Mouse (Mus musculus) cerebellum, adult 2 months (tissue): ENCODE results near the gene Mmp20. TPM values are rescaled to one million over a fixed set of nuclear protein-coding genes. Genes with fewer than 3 reads are reported as not detected.

Source experiments
- DNase-seq, 2 experiments: peaks; one replicate each; pipeline ENCODE4 v3.0.0; 2021
- H3K27ac ChIP-seq: fragments of 200-500 bp; 2 replicates; pipeline ENCODE4 v1.5.1; 2012; ENCODE audit warnings: low read length, control low read depth, inconsistent platforms; ENCODE audit not compliant: insufficient read depth
- H3K27me3 ChIP-seq: fragments of 200-500 bp; 2 replicates; pipeline ENCODE4 v1.6.1; 2012; ENCODE audit warnings: inconsistent platforms, mild to moderate bottlenecking, low read length, moderate library complexity; ENCODE audit not compliant: control insufficient read depth, insufficient read depth
- H3K4me1 ChIP-seq: fragments of 200-500 bp; 2 replicates; pipeline ENCODE4 v1.6.1; 2011; ENCODE audit warnings: low read length; ENCODE audit not compliant: control insufficient read depth, insufficient read depth
- H3K4me3 ChIP-seq: fragments of 200-500 bp; replicated peaks from 2 replicates; pipeline ENCODE3; 2011; ENCODE audit warnings: mild to moderate bottlenecking, low read depth, low read length, control low read depth; ENCODE audit not compliant: insufficient read depth
- CTCF ChIP-seq: fragments of 200-500 bp; IDR thresholded peaks from 2 replicates; pipeline ENCODE4 v1.5.1; 2011; ENCODE audit warnings: low read depth, mild to moderate bottlenecking, control low read depth, low read length, moderate library complexity, borderline replicate concordance; ENCODE audit not compliant: insufficient read depth
- POLR2A ChIP-seq: fragments of 200-500 bp; IDR thresholded peaks from 2 replicates; pipeline ENCODE4 v1.6.1; 2011; ENCODE audit warnings: low read length, control low read depth, borderline replicate concordance; ENCODE audit not compliant: insufficient read depth
- WGBS: fragments of 180-500 bp; shearing (Covaris S2); methylation state at CpG from one replicate; pipeline ENCODE4 v1.1.7; 2018; 5-methylcytosine and 5-hydroxymethylcytosine counted together
- polyA plus RNA-seq: library from polyadenylated mRNA; depleted of rRNA; stranded (reverse); fragments of >200 nt; gene quantifications from 2 replicates; pipeline ENCODE4 v1.2.3, GENCODE M21; 2012

The Mmp20 gene
- polyA plus RNA-seq, 1 experiment = 0.08 TPM

DNA sequence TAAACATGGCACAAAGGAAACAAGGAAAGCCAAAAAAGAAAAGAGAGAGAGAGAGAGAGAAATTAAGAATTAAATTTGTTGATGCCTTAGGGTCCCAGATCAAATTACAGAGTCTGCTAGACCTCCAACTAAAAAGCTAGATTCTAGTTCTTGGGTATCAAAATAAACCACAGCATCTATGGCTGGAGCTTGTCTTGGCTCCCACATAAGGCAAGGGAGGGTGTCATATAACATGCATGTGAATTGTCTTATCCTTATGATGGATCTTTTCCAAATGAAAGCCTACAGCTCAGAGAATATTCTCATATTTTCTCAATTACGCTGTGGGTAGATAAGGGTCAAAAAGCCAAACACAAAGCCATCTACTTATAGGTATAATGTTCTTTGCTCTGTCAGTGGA lies 41.6 kb downstream of the Mmp20 start:
- Histone ChIP-seq H3K4me3 (no peak overlapping the region), H3K4me1 (no peaks in the 10 kb centered on the region), H3K27ac (no peak overlapping the region), H3K27me3 (no peaks in the 10 kb centered on the region)
- 96% methylated on average over 1 of the region's 1 CpGs for WGBS
- TF ChIP-seq CTCF = no peak
- TF ChIP-seq POLR2A = no peak
- no peak for DNase-seq

DNA sequence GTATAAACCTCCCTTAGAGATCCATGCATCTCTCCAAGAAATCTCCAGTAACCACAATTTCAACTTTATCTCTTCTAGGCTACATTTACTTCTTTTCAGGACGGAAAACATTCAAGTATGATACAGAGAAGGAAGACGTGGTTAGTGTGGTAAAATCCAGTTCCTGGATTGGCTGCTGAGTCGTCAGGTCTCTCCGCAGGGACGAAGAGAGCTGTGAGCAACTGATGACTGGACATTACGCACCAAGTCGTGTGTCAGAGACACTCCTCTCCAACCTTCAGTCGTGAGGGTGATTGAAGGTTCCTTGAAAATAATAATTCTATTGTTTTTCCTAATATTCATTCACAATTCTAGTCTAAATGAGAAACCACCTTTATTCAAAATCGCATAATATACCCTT lies 45.0 kb downstream of the Mmp20 start:
- WGBS = 81% methylated on average over 9 of the region's 9 CpGs
- no peaks in the 10 kb centered on the region for H3K27me3 ChIP-seq

DNA sequence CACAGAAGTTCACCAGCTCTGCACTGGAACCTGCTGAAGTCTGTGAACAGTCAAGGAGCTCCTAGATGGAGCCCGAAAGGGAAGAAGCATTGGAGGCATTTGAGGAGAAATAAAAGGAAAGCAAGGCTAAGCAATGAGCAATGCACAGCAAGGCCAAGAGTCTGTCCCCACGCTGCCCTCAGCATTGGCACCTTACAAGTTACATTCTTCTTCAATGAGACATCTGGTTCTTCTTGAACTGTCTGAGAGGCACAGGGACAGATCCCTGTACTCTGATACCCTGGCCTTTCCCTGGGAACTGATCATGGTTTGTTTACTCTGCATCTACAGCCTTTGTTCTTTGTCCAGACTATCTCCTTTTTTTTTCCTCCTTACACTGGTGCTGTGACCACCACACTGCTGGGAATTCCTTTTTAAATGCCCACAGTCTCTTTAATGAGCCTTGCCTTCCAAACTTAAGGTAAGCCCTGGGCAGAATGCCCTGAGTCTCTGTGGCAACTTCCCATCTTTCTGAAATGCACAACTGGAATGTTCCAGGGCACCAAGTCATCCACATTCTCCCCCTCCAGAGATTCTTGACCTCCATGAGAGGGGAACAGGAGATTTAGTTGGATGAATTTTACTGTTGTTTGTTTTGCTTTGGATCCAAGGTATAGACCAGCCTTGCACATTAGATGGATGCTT lies 50.3 kb downstream of the Mmp20 start:
- WGBS = 89% methylated on average over 2 of the region's 2 CpGs
- H3K4me1 ChIP-seq = no peaks in the 10 kb centered on the region
- no peaks in the 10 kb centered on the region for H3K27me3 ChIP-seq
- H3K27ac ChIP-seq = no peak overlapping the region
- H3K4me3 ChIP-seq = no peak overlapping the region
- TF ChIP-seq POLR2A = no peak
- TF ChIP-seq CTCF = no peak
- no peak for DNase-seq

More for the DNA sequence above, 45.0 kb downstream of the Mmp20 start:
- DNase-seq = no peak
- H3K4me3 ChIP-seq = no peak overlapping the region
- no peak overlapping the region for H3K27ac ChIP-seq
- H3K4me1 ChIP-seq = no peaks in the 10 kb centered on the region
- TF ChIP-seq POLR2A (no peak), CTCF (no peak)

DNA sequence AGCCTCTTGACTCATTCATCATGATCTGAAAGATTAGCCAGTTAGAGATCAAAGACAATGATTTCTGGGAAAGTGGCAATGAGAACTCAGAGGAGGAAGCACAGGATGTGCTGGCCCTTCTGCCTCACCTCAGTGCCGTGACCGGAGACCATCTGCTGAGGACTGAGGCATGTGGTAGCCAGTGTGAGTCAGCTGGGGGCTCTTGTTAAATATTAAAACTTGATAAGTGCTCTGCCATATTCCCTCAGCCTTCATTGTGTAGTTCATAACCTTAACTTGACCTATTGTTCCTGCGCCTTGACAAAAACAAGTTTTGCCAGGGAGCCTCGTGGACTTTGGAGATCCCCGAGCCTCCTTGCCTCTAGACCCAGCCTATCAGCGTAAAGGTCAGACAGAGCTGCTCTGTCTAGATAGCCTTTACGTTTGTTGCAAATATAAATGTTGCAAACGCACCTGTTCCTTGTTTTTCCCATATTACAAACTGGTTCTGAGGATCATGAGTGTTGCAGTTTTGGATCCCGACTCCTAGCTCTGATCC lies 54.1 kb downstream of the Mmp20 start:
- H3K4me1 ChIP-seq = no peaks in the 10 kb centered on the region
- 88% methylated on average over 9 of the region's 9 CpGs for whole genome bisulfite sequencing
- no peak overlapping the region for H3K27ac ChIP-seq
- no peak overlapping the region for H3K4me3 ChIP-seq
- TF ChIP-seq POLR2A (no peak), CTCF (no peak)
- no peak for DNase-seq
- H3K27me3 ChIP-seq = no peaks in the 10 kb centered on the region

DNA sequence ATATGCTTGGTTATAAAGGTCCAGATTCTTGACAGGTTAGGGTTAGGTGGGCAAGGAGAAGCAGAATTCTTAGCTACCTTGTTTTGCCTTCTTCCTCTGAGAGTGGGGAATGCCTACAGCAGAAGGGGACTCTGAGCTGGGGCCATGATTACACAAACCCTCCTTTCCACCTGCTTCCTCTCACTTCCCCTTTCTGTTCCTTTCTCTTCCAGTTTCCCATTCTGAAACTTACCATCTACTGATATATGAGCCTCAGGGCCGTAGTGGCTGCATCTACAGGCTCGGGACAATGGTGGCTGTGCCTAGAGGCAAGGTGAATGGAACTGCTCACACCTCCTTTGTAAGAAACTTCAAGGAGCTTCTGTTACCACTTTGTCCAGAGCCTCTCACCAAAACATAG lies 58.0 kb downstream of the Mmp20 start:
- TF ChIP-seq POLR2A = no peak
- no peak for TF ChIP-seq CTCF
- WGBS = 86% methylated on average over 2 of the region's 2 CpGs
- no peak overlapping the region for H3K27ac ChIP-seq
- no peak for DNase-seq
- H3K4me3 ChIP-seq = no peak overlapping the region
- peaks cover 3% of the 10 kb centered on the region; the same call in 1 of the 2 replicates for H3K4me1 ChIP-seq
- no peaks in the 10 kb centered on the region for H3K27me3 ChIP-seq

DNA sequence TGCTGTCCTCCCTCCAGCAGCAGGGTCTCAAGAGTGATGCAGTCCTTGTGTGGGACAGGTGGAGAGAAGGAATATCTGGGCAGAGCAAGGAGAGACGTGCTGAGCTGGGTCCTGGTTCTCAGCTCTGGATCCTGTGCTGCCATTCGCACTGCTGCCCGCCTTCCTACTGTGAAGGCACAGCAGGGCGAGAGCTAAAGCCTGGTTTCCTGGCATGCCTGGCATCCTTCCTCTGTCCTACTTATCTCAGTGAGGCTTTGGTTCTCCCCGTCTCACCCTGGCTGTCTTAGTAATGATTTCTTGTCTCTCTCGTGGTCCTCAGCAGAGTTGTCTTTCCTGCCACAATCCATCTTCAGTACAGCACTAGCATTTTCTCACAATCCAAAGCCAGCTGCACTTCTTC lies 61.8 kb downstream of the Mmp20 start:
- no peak for DNase-seq
- no peak overlapping the region for H3K27ac ChIP-seq
- TF ChIP-seq POLR2A (no peak), CTCF (no peak)
- no peaks in the 10 kb centered on the region for H3K27me3 ChIP-seq
- 11% methylated on average over 6 of the region's 6 CpGs for WGBS
- no peak overlapping the region for H3K4me3 ChIP-seq
- H3K4me1 ChIP-seq = peaks cover 3% of the 10 kb centered on the region; the same call in 1 of the 2 replicates

DNA sequence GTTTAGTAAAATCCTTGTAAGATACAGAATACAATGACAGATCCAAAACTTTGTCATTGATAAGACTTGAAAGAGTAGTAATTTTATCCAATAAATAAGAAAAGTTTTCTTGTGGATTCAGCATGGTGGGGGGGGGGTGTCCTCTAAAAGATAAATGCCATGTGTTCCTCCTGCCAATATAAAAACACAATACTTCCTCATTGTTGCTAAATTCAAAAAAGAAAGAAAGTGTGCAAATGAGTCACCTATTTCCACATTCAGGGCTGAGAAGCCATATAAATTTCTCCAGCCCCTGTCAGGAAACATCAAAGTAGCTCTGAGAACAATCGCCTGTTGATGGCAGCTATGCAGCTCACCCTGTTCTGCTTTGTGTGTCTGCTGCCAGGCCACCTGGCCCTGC lies 63.8 kb downstream of the Mmp20 start, which contains the start of gene Mmp7:
TSS of gene Mmp7 (plus strand) at position 301 of the 400 bp plus-strand sequence.
- DNase-seq = no peak
- TF ChIP-seq POLR2A (no peak), CTCF (no peak)
- Histone ChIP-seq H3K4me3 (no peak within 1 kb of the TSS), H3K27ac (no peak within 1 kb of the TSS), H3K27me3 (no peaks in the 10 kb centered on the region), H3K4me1 (peaks cover 3% of the 10 kb centered on the region; the same call in 1 of the 2 replicates)
- 73% methylated on average over 1 of the region's 1 CpGs for WGBS

DNA sequence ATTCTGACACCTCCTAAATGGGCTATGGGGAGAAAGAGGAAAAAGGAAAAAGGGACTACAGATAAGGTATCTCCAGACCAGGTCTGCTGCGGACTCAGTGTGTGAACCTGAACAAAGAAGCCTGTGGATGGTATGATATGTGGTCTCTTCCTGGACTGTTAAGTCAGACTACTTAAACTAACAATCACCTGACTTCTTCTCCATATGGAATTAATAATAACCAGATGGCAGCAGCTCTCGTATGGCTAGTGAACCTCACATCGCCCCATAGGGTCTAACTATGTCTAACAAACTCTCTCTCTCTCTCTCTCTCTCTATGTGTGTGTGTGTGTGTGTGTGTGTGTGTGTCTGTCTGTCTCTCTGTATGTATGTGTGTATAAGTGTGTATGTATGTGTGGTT lies 65.9 kb downstream of the Mmp20 start:
- DNase-seq = no peak
- H3K4me3 ChIP-seq = no peak overlapping the region
- H3K4me1 ChIP-seq = peaks cover 3% of the 10 kb centered on the region; the same call in 1 of the 2 replicates
- no peak overlapping the region for H3K27ac ChIP-seq
- H3K27me3 ChIP-seq = no peaks in the 10 kb centered on the region
- no peak for TF ChIP-seq CTCF
- no peak for TF ChIP-seq POLR2A
- WGBS = 89% methylated on average over 3 of the region's 3 CpGs
